Mouse (Mus musculus): Measurements from ENCODE around the gene Tppp3.

GRCm38 (mm10) chr8:105470262-105470661 is 1.1 kb downstream of the Tppp3 start:
- TF ChIP-seq CTCF (conservative IDR thresholded peaks at IDR 0.05; ENCODE audit: low read length) (no peak), POU5F1 (IDR thresholded peaks at IDR 0.05; ENCODE audit: borderline replicate concordance, low read length) (no peak), NANOG (IDR thresholded peaks at IDR 0.05; ENCODE audit: borderline replicate concordance, low read length) (no peak)

Data from E14TG2a.4 (cell line).